Mouse (Mus musculus): ENCODE data around the gene Mmp23. TPM values are rescaled to one million over a fixed set of nuclear protein-coding genes. Genes with fewer than 3 reads are reported as not detected.
"Not testable (repeated sequence)": the region's sequence is repeated elsewhere in the genome, so short reads cannot be mapped to it uniquely, and the experiment has no call there.

The Mmp23 gene
- polyA plus RNA-seq, 1 experiment from 2014 or later, result 16.3 TPM

- Histone ChIP-seq H3K36me3 (peaks cover 60% of the 10 kb centered on the region), H3K4me2 (peak overlapping the region; percentile 93), H3K4me3 (replicated peaks) (peak overlapping the region; percentile 50), H3K9me3 (no peaks in the 10 kb centered on the region), H3K4me1 (replicated peaks) (peaks cover 36% of the 10 kb centered on the region), H3K9ac (replicated peaks) (peak overlapping the region; percentile 72), H3K27me3 (peaks cover 68% of the 10 kb centered on the region), H3K27ac (no peak overlapping the region)
- ATAC-seq (ENCODE audit: insufficient number of reproducible peaks, insufficient read depth, low FRiP score, low TSS enrichment, low read depth), result 0 out of 2 replicates have a peak, but pooled peaks have one; percentile 10
- WGBS, result 1% methylated on average over 31 of the region's 31 CpGs
These were observed 433 bp upstream of the Mmp23 start for GRCm38 (mm10) chr4:155653451-155654182.

- WGBS, result 16% methylated on average over 36 of the region's 36 CpGs
- H3K27ac ChIP-seq, result no peak overlapping the region
- no peaks in the 10 kb centered on the region for H3K9me3 ChIP-seq
These were observed 700 bp downstream of the Mmp23 start for GRCm38 (mm10) chr4:155652283-155653085.

DNA sequence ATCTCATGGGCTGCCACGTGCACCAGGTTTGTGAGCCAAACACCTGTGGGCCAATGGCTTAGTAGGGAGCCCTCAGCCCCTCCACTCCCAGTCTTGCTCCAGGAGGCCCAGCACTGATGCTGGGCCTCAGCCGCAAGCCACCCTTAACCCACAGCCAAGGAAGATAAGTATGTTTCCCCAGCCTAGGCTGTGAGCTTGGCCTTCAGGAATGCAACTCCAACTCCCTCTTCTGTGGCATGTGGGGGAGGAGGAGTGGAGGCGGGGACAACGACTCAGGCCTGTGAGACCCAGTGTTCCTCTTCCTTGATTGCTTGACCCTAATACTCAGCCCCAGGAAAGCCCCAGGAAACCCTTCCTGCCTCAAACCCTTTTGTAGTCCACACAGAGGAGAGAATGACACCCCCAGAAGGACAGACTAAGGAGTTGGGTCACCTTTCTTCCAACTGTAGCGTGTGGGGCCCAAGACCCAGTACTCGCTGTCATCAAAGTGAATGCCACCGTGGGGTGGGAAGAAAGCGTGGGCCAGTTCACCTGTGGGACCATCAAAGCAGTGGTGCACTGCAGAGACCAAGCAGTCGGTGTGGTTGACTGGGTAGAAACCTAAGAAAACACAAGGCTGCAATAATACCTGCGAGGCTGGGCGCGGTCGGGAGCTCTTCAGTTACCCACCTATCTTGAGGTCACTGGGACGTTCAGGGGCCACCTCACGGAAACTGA is 1.5 kb downstream of the Mmp23 start:
- Histone ChIP-seq H3K4me2 (peak overlapping the region; percentile 93; the same call in 1 of the 2 replicates), H3K27ac (no peak overlapping the region)
- WGBS, result 64% methylated on average over 15 of the region's 15 CpGs

More at GRCm38 (mm10) chr4:155652283-155653085, 700 bp downstream of the Mmp23 start:
- H3K4me2 ChIP-seq, result peak overlapping the region; percentile 93
- H3K27me3 ChIP-seq, result peaks cover 68% of the 10 kb centered on the region
- peak overlapping the region; percentile 50 for H3K4me3 ChIP-seq (replicated peaks)
- 0 out of 2 replicates have a peak, but pooled peaks have one; percentile 1 for ATAC-seq (ENCODE audit: insufficient number of reproducible peaks, insufficient read depth, low FRiP score, low TSS enrichment, low read depth)
- H3K4me1 ChIP-seq (replicated peaks), result peaks cover 36% of the 10 kb centered on the region
- H3K9ac ChIP-seq (replicated peaks), result peak overlapping the region; percentile 72
- H3K36me3 ChIP-seq, result peaks cover 61% of the 10 kb centered on the region

DNA sequence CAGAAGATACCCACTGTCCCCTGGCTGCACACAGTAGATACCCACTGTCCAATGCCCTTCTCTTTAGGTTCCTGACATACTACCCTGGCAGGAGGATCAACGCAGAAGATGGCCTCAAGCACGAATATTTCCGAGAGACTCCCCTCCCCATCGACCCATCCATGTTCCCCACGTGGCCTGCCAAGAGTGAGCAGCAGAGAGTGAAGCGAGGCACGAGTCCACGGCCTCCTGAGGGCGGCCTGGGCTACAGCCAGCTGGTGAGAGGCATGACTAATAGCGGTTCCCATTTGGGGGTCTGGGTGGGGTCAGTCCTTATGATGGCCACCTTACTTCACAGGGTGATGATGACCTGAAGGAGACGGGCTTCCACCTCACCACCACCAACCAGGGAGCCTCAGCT is 3.8 kb downstream of the Mmp23 start:
- no peak overlapping the region for H3K4me2 ChIP-seq
- H3K27ac ChIP-seq, result no peak overlapping the region
- H3K9ac ChIP-seq (replicated peaks), result no peak overlapping the region
- H3K36me3 ChIP-seq, result peaks cover 71% of the 10 kb centered on the region
- 92% methylated on average over 11 of the region's 11 CpGs for WGBS
- no peak for ATAC-seq (ENCODE audit: insufficient number of reproducible peaks, insufficient read depth, low FRiP score, low TSS enrichment, low read depth)
- H3K4me1 ChIP-seq (replicated peaks), result peaks cover 24% of the 10 kb centered on the region
- no peak overlapping the region for H3K4me3 ChIP-seq (replicated peaks)
- no peaks in the 10 kb centered on the region for H3K9me3 ChIP-seq
- H3K27me3 ChIP-seq, result peaks cover 39% of the 10 kb centered on the region

More for the DNA sequence above, 1.5 kb downstream of the Mmp23 start:
- Histone ChIP-seq H3K36me3 (peaks cover 60% of the 10 kb centered on the region), H3K4me3 (replicated peaks) (0 out of 2 replicates have a peak overlapping the region, but pooled peaks have one; percentile 50), H3K9ac (replicated peaks) (no peak overlapping the region; the same call in 1 of the 2 replicates), H3K4me1 (replicated peaks) (peaks cover 36% of the 10 kb centered on the region), H3K9me3 (no peaks in the 10 kb centered on the region), H3K27me3 (peaks cover 62% of the 10 kb centered on the region)
- no peak for ATAC-seq (ENCODE audit: insufficient number of reproducible peaks, insufficient read depth, low FRiP score, low TSS enrichment, low read depth)

DNA sequence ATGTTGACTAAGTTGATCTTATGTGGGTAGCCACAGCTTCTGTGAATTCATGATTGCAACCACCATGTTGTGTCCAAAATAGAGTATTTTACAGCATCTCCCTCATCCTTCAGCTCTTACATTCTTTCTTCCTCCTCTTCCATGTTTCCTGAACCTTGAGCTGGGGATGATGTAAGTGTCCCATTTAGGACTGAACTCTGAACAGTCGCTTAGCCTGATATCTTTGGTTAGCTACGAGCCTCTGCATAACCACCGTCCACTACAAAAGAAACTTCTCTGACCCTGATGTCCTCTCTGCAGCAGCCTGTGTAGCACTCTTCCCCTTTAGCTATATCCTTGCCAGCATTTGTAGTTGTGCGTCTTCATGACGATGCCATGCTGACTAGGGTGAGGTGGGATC is 7.5 kb downstream of the Mmp23 start:
- Histone ChIP-seq H3K9me3 (no peaks in the 10 kb centered on the region), H3K27ac (no peak overlapping the region), H3K4me2 (no peak overlapping the region), H3K9ac (replicated peaks) (no peak overlapping the region), H3K4me1 (replicated peaks) (no peaks in the 10 kb centered on the region), H3K4me3 (replicated peaks) (no peak overlapping the region), H3K36me3 (peaks cover 94% of the 10 kb centered on the region), H3K27me3 (peaks cover 2% of the 10 kb centered on the region)
- 93% methylated on average over 5 of the region's 5 CpGs for WGBS
- ATAC-seq (ENCODE audit: insufficient number of reproducible peaks, insufficient read depth, low FRiP score, low TSS enrichment, low read depth), result no peak

- not testable (repeated sequence) for H3K27ac ChIP-seq; H3K9me3 ChIP-seq; H3K4me1 ChIP-seq (replicated peaks); H3K4me3 ChIP-seq (replicated peaks); H3K9ac ChIP-seq (replicated peaks); H3K4me2 ChIP-seq; ATAC-seq (ENCODE audit: insufficient number of reproducible peaks, insufficient read depth, low FRiP score, low TSS enrichment, low read depth); H3K27me3 ChIP-seq
- H3K36me3 ChIP-seq, result peaks cover 94% of the 10 kb centered on the region
- WGBS, result 92% methylated on average over 2 of the region's 2 CpGs
These were observed 7.9 kb downstream of the Mmp23 start, which contains the start of gene Gm10563 for GRCm38 (mm10) chr4:155645308-155645707. TSS of gene Gm10563 (minus strand) at chr4:155645408.

DNA sequence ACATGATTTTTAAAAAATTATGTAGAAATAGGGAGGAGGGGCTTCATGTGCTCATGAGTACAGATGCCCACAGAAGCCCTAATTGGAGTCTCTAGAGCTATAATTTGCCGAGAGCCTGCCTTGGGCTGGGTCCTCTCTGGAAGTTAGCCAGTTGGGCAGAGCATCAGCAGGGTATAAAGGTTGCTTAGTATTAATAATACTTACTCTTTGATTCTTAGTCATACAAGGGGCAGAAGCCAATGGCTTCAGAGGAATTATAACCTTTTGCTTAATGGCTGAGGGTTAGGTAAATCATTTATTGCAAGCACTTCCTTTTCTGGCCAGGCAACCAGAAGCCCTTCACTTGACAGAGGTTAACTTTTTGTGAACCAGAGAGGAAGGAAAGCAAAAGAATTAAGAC is 9.7 kb downstream of the Mmp23 start:
- H3K36me3 ChIP-seq, result peaks cover 92% of the 10 kb centered on the region
- no peak for ATAC-seq (ENCODE audit: insufficient number of reproducible peaks, insufficient read depth, low FRiP score, low TSS enrichment, low read depth)
- WGBS, result 97% methylated on average over 1 of the region's 1 CpGs

DNA sequence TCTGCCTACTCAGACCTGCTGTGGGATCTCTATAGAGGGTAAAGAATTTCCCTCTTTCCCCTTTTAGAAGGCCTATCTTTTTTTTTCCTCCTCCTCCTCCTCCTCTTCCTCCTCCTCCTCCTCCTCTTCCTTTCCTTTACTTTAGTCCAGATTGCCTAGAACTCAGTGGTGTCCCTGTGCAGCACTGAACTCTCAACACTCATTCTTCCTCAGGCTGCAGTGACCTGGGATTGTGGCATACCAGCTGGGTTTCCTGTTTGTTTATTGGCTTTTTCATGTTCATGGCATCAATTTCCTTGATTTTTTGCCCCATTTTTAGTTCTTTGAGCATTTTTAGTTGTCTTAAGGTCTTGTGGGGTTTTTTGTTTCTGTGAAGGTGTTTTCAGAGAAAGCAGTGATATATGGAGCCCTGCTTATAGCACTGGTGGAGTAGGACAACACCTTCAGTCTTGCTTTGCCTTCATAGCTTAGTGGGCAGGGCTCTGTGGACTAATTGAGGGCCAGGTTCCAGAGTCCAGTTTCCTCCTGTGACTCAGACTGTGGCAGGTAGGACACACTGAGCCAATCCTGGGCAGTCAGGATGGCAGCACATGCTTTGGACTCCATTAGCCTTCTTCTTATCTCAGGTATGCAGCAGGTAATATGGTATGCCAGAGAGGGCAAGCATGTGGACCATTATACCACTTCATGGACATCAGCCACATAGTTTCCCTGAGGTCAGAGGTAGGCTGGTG is 17.3 kb downstream of the Mmp23 start:
- H3K27me3 ChIP-seq, result no peaks in the 10 kb centered on the region
- no peak overlapping the region for H3K27ac ChIP-seq
- H3K4me3 ChIP-seq (replicated peaks), result no peak overlapping the region
- no peak for ATAC-seq (ENCODE audit: insufficient number of reproducible peaks, insufficient read depth, low FRiP score, low TSS enrichment, low read depth)
- no peak overlapping the region for H3K9ac ChIP-seq (replicated peaks)
- no peaks in the 10 kb centered on the region for H3K9me3 ChIP-seq
- no peaks in the 10 kb centered on the region for H3K4me1 ChIP-seq (replicated peaks)
- H3K36me3 ChIP-seq, result peaks cover 95% of the 10 kb centered on the region
- no peak overlapping the region for H3K4me2 ChIP-seq

More for the DNA sequence above, 9.7 kb downstream of the Mmp23 start:
- no peak overlapping the region for H3K9ac ChIP-seq (replicated peaks)
- no peak overlapping the region for H3K4me2 ChIP-seq
- no peak overlapping the region for H3K4me3 ChIP-seq (replicated peaks)
- H3K9me3 ChIP-seq, result no peaks in the 10 kb centered on the region
- H3K4me1 ChIP-seq (replicated peaks), result no peaks in the 10 kb centered on the region
- no peak overlapping the region for H3K27ac ChIP-seq
- H3K27me3 ChIP-seq, result no peaks in the 10 kb centered on the region

DNA sequence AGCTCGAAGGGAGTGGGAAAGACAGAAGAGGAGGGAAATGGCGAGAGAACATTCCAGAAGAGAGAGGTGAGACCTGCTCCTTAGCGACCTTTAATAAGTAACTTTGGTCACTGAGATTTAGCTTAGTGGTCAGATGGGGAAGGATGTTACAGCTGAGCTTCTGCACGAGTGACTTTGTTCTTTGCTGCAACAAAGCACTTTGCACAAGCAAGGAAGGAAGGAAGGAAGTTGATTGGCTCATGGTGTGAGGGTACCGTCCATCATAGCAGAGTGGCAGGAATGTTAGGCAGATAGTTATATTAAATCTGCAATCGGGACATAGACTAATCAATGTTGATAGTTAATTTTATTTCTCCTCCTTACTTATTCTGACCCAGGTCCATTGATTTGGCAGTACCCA is 22.9 kb downstream of the Mmp23 start:
- Histone ChIP-seq H3K4me2 (no peak overlapping the region), H3K9ac (replicated peaks) (no peak overlapping the region), H3K27ac (no peak overlapping the region), H3K4me1 (replicated peaks) (0 out of 2 replicates have a peak, but pooled peaks cover 4% of the 10 kb centered on the region), H3K27me3 (no peaks in the 10 kb centered on the region), H3K9me3 (no peaks in the 10 kb centered on the region), H3K36me3 (peaks cover 81% of the 10 kb centered on the region), H3K4me3 (replicated peaks) (no peak overlapping the region)
- ATAC-seq (ENCODE audit: insufficient number of reproducible peaks, insufficient read depth, low FRiP score, low TSS enrichment, low read depth), result no peak
- 92% methylated on average over 6 of the region's 6 CpGs for WGBS

All from limb, embryonic 12.5 days (tissue).